Mouse (Mus musculus) embryonic facial prominence, embryonic 13.5 days (tissue): ENCODE results near the gene Cacna2d3. TPM values are rescaled to one million over a fixed set of nuclear protein-coding genes. Genes with fewer than 3 reads are reported as not detected.

ENCODE experiments used
- ATAC-seq: fragments of 200-750 bp; cut with Nextera tagmentation; 2 replicates; pipeline ENCODE4 v1.8.0; 2017; ENCODE audit warnings: low read depth; ENCODE audit not compliant: insufficient number of reproducible peaks, insufficient read depth, low FRiP score, low TSS enrichment
- H3K27ac ChIP-seq: fragments of 300-500 bp; sonication (generic); 2 replicates; pipeline ENCODE4 v1.5.1; 2015; ENCODE audit warnings: moderate library complexity, mild to moderate bottlenecking, inconsistent platforms
- H3K27me3 ChIP-seq: fragments of 300-500 bp; sonication (generic); 2 replicates; pipeline ENCODE4 v1.6.1; 2015; ENCODE audit warnings: mild to moderate bottlenecking, inconsistent platforms
- H3K36me3 ChIP-seq: fragments of 300-500 bp; sonication (generic); 2 replicates; pipeline ENCODE4 v1.6.1; 2015; ENCODE audit warnings: mild to moderate bottlenecking, inconsistent platforms
- H3K4me1 ChIP-seq: fragments of 300-500 bp; sonication (generic); 2 replicates; pipeline ENCODE4 v1.6.1; 2015; ENCODE audit warnings: inconsistent platforms
- H3K4me2 ChIP-seq: fragments of 300-500 bp; sonication (generic); 2 replicates; pipeline ENCODE4 v1.6.1; 2015; ENCODE audit warnings: moderate library complexity, mild to moderate bottlenecking, inconsistent platforms
- H3K4me3 ChIP-seq: fragments of 300-500 bp; sonication (generic); 2 replicates; pipeline ENCODE4 v1.5.1; 2015; ENCODE audit warnings: mild to moderate bottlenecking, inconsistent platforms
- H3K9ac ChIP-seq: fragments of 300-500 bp; sonication (generic); 2 replicates; pipeline ENCODE4 v1.6.1; 2015; ENCODE audit warnings: mild to moderate bottlenecking, inconsistent platforms
- H3K9me3 ChIP-seq: fragments of 300-500 bp; sonication (generic); 2 replicates; pipeline ENCODE4 v1.6.1; 2016; ENCODE audit warnings: inconsistent platforms
- WGBS: fragments of 180-500 bp; shearing (Covaris S2); methylation state at CpG from one replicate; pipeline ENCODE4 v1.1.7; 2015; ENCODE audit warnings: mixed read lengths; 5-methylcytosine and 5-hydroxymethylcytosine counted together
- polyA plus RNA-seq: library from polyadenylated mRNA; unstranded; fragments of >200 nt; fragmentation: Nextera tagmentation; extraction: Ambion mirVana; gene quantifications from 2 replicates; pipeline ENCODE4 v1.2.1, GENCODE M21; 2015

Gene Cacna2d3
- polyA plus RNA-seq, 1 experiment from 2014 or later = 43.5 TPM

- H3K9me3 ChIP-seq = no peaks in the 10 kb centered on the region
- H3K4me1 ChIP-seq = no peaks in the 10 kb centered on the region
- no peaks in the 10 kb centered on the region for H3K27me3 ChIP-seq
- ATAC-seq = no peak
- no peaks in the 10 kb centered on the region for H3K36me3 ChIP-seq
- H3K4me2 ChIP-seq = no peak overlapping the region
- no peak overlapping the region for H3K9ac ChIP-seq
- H3K4me3 ChIP-seq = no peak overlapping the region
- 63% methylated on average over 3 of the region's 3 CpGs for WGBS
- no peak overlapping the region for H3K27ac ChIP-seq
These were observed 296.0 kb downstream of the Cacna2d3 start for GRCm38 (mm10) chr14:29425666-29426065.

DNA sequence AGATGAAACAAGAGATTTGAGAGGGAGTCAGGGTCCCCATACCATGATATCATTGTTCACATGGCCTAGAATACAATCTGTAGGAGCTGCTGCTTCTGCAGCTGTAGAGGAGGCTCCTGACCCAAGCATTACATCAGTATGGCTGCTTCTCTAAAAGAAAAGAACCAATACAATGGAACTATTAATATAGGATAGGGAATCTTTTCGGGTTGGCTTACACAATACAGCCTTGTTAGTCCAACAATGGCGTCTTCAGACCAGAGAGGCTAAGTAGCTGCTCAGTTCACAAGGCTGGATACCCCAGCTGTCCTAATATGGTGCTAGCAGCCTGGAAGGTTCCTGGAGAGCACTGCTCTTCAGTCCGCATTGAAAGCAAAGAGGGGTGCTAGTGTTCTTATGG is 296.5 kb downstream of the Cacna2d3 start:
- Histone ChIP-seq H3K27ac (no peak overlapping the region), H3K36me3 (no peaks in the 10 kb centered on the region), H3K4me3 (no peak overlapping the region), H3K27me3 (no peaks in the 10 kb centered on the region), H3K9me3 (no peaks in the 10 kb centered on the region), H3K9ac (no peak overlapping the region), H3K4me2 (no peak overlapping the region), H3K4me1 (no peaks in the 10 kb centered on the region)
- no peak for ATAC-seq
- 85% methylated on average over 3 of the region's 3 CpGs for WGBS

- Histone ChIP-seq H3K36me3 (no peaks in the 10 kb centered on the region), H3K4me2 (no peak overlapping the region), H3K4me1 (peaks cover 39% of the 10 kb centered on the region), H3K27ac (no peak overlapping the region), H3K9me3 (no peaks in the 10 kb centered on the region; the same call in 1 of the 2 replicates), H3K27me3 (no peaks in the 10 kb centered on the region), H3K9ac (no peak overlapping the region), H3K4me3 (no peak overlapping the region)
- WGBS = 39% methylated on average over 2 of the region's 2 CpGs
- no peak for ATAC-seq
These were observed 315.8 kb downstream of the Cacna2d3 start for GRCm38 (mm10) chr14:29405878-29406165.

GRCm38 (mm10) chr14:29405125-29405877 is 316.4 kb downstream of the Cacna2d3 start:
- Histone ChIP-seq H3K27me3 (no peaks in the 10 kb centered on the region), H3K9me3 (no peaks in the 10 kb centered on the region; the same call in 1 of the 2 replicates), H3K36me3 (no peaks in the 10 kb centered on the region), H3K4me1 (peaks cover 39% of the 10 kb centered on the region), H3K4me3 (no peak overlapping the region), H3K4me2 (no peak overlapping the region), H3K9ac (no peak overlapping the region), H3K27ac (peak overlapping the region; percentile 40; the same call in 1 of the 2 replicates)
- 51% methylated on average over 8 of the region's 8 CpGs for WGBS
- ATAC-seq = 0 out of 2 replicates have a peak, but pooled peaks have one; percentile 32

- Histone ChIP-seq H3K27ac (peak overlapping the region; percentile 68), H3K36me3 (no peaks in the 10 kb centered on the region), H3K4me2 (no peak overlapping the region), H3K9ac (no peak overlapping the region), H3K4me1 (peaks cover 39% of the 10 kb centered on the region), H3K9me3 (no peaks in the 10 kb centered on the region; the same call in 1 of the 2 replicates), H3K27me3 (no peaks in the 10 kb centered on the region), H3K4me3 (no peak overlapping the region)
- WGBS = 64% methylated on average over 8 of the region's 8 CpGs
- ATAC-seq = no peak
These were observed 317.5 kb downstream of the Cacna2d3 start for GRCm38 (mm10) chr14:29403849-29404808.

GRCm38 (mm10) chr14:29402471-29402870 is 319.2 kb downstream of the Cacna2d3 start:
- Histone ChIP-seq H3K4me1 (peaks cover 39% of the 10 kb centered on the region), H3K4me2 (no peak overlapping the region), H3K4me3 (no peak overlapping the region), H3K27me3 (no peaks in the 10 kb centered on the region), H3K9me3 (no peaks in the 10 kb centered on the region), H3K27ac (no peak overlapping the region), H3K9ac (no peak overlapping the region), H3K36me3 (no peaks in the 10 kb centered on the region)
- 37% methylated on average over 8 of the region's 8 CpGs for WGBS
- no peak for ATAC-seq

GRCm38 (mm10) chr14:29393786-29394185 is 327.9 kb downstream of the Cacna2d3 start:
- Histone ChIP-seq H3K9me3 (no peaks in the 10 kb centered on the region), H3K9ac (no peak overlapping the region), H3K4me2 (no peak overlapping the region), H3K4me3 (no peak overlapping the region), H3K4me1 (peaks cover 41% of the 10 kb centered on the region), H3K27me3 (no peaks in the 10 kb centered on the region), H3K27ac (peak overlapping the region; percentile 79), H3K36me3 (no peaks in the 10 kb centered on the region)
- WGBS = 51% methylated on average over 8 of the region's 8 CpGs
- no peak for ATAC-seq

DNA sequence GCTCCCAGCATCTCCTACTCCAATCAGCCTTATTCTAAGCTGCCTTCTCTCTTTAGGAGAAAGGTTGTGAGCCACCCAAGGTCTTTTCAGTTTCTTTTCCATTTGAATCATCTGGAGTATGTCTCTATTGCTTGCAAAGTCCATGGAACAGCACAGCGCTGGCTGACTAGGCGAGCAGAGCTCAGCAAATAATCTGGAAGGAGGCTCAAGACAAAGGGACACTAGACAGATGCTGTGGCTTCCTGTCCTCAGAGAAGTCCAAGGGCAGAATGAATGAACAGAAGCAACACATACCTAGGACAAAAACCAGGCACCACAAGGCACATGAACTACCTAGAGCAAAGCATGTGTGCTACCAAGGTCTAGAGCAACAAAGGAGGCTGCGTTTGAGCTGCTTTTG is 328.8 kb downstream of the Cacna2d3 start:
- H3K4me1 ChIP-seq = peaks cover 41% of the 10 kb centered on the region
- no peaks in the 10 kb centered on the region for H3K9me3 ChIP-seq
- no peaks in the 10 kb centered on the region for H3K27me3 ChIP-seq
- H3K9ac ChIP-seq = no peak overlapping the region
- no peak overlapping the region for H3K4me3 ChIP-seq
- 94% methylated on average over 3 of the region's 3 CpGs for WGBS
- ATAC-seq = no peak
- no peaks in the 10 kb centered on the region for H3K36me3 ChIP-seq
- no peak overlapping the region for H3K4me2 ChIP-seq
- 0 out of 2 replicates have a peak overlapping the region, but pooled peaks have one; percentile 79 for H3K27ac ChIP-seq

DNA sequence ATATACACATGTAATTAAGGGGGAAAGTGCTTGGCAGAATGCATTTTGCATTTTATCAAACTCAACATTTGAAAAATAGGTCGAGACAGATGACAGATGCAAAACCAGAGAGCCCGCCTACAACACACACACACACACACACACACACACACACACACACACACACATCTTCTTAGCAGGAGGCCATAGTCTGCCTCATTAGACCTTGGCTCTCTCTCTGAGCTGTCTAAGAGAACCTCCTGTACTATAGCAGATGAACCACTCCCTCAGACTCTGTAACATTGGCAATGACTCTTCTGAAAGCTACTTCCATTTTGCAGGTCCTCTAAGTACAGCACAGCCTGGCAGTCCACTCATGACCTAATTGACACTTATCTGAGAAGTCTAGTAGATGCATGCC is 330.2 kb downstream of the Cacna2d3 start:
- peak overlapping the region; percentile 51 for H3K27ac ChIP-seq
- H3K36me3 ChIP-seq = no peaks in the 10 kb centered on the region
- no peak overlapping the region for H3K4me3 ChIP-seq
- H3K9ac ChIP-seq = no peak overlapping the region
- H3K9me3 ChIP-seq = no peaks in the 10 kb centered on the region
- no peak for ATAC-seq
- no peak overlapping the region for H3K4me2 ChIP-seq
- WGBS = 58% methylated on average over 2 of the region's 2 CpGs
- H3K27me3 ChIP-seq = no peaks in the 10 kb centered on the region
- H3K4me1 ChIP-seq = peaks cover 38% of the 10 kb centered on the region

GRCm38 (mm10) chr14:29387761-29388160 is 333.9 kb downstream of the Cacna2d3 start:
- peaks cover 19% of the 10 kb centered on the region for H3K4me1 ChIP-seq
- H3K27ac ChIP-seq = 0 out of 2 replicates have a peak overlapping the region, but pooled peaks have one; percentile 16
- no peaks in the 10 kb centered on the region for H3K27me3 ChIP-seq
- no peak overlapping the region for H3K4me3 ChIP-seq
- H3K9me3 ChIP-seq = no peaks in the 10 kb centered on the region
- H3K9ac ChIP-seq = no peak overlapping the region
- no peaks in the 10 kb centered on the region for H3K36me3 ChIP-seq
- no peak overlapping the region for H3K4me2 ChIP-seq
- no peak for ATAC-seq
- 60% methylated on average over 3 of the region's 3 CpGs for WGBS

- H3K4me3 ChIP-seq = no peak overlapping the region
- no peaks in the 10 kb centered on the region for H3K9me3 ChIP-seq
- no peaks in the 10 kb centered on the region for H3K36me3 ChIP-seq
- peaks cover 2% of the 10 kb centered on the region for H3K4me1 ChIP-seq
- no peak for ATAC-seq
- no peaks in the 10 kb centered on the region for H3K27me3 ChIP-seq
- H3K4me2 ChIP-seq = no peak overlapping the region
- H3K27ac ChIP-seq = no peak overlapping the region
- no peak overlapping the region for H3K9ac ChIP-seq
These were observed 336.2 kb downstream of the Cacna2d3 start for GRCm38 (mm10) chr14:29385500-29385899.

DNA sequence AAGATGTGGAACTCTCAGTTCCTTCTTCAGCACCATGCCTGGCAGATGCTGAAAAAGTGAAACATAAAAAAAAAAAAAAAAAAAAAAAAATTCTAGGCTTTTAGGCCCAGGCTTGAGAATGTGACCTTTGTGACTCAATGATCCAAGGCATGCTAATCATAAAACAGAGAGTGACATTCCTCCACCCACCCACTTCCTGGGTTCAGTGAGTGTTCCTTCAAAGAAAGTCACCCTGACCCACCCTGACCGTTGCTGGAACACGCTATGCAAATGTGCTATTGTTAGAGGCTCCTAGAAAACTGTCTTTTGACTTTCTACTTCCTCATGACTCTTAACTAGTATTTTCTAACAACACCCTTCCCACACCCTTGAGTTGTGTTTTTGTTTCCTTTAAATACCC is 338.9 kb downstream of the Cacna2d3 start:
- H3K4me1 ChIP-seq = no peaks in the 10 kb centered on the region
- H3K9me3 ChIP-seq = no peaks in the 10 kb centered on the region
- no peaks in the 10 kb centered on the region for H3K27me3 ChIP-seq
- H3K36me3 ChIP-seq = no peaks in the 10 kb centered on the region
- no peak overlapping the region for H3K9ac ChIP-seq
- H3K27ac ChIP-seq = no peak overlapping the region
- H3K4me2 ChIP-seq = no peak overlapping the region
- 95% methylated on average over 2 of the region's 2 CpGs for whole genome bisulfite sequencing
- no peak for ATAC-seq
- no peak overlapping the region for H3K4me3 ChIP-seq
